Mouse (Mus musculus): Measurements from ENCODE around the gene Ndufs1.

- no peak for TF ChIP-seq CTCF (IDR thresholded peaks at IDR 0.05; ENCODE audit: borderline replicate concordance, extremely low read depth, insufficient read depth, insufficient read length)
- TF ChIP-seq POLR2A (IDR thresholded peaks at IDR 0.05; ENCODE audit: borderline replicate concordance, extremely low read depth, insufficient read depth, insufficient read length, poor library complexity, severe bottlenecking) = no peak
Measured at GRCm38 (mm10) chr1:63096071-63096470, 80.6 kb downstream of the Ndufs1 start.
